Mouse (Mus musculus): ENCODE results near the gene Dna2. TPM values are rescaled to one million over a fixed set of nuclear protein-coding genes. Genes with fewer than 3 reads are reported as not detected.

Dna2 gene
- polyA plus RNA-seq (2012; rRNA removed) (23.1 and 30.2 TPM in 2 replicates), polyA plus RNA-seq (2014; fragmentation: Nextera tagmentation; extraction: Ambion mirVana) (27.8 and 30.5 TPM in 2 replicates)

- peak within 1 kb of the TSS; percentile 95 for H3K9ac ChIP-seq (replicated peaks)
- H3K27ac ChIP-seq = peak within 1 kb of the TSS; percentile 75
- no peak for TF ChIP-seq EP300 (IDR thresholded peaks at IDR 0.05; ENCODE audit: low read depth)
- peak; percentile 49 for TF ChIP-seq CTCF (IDR thresholded peaks at IDR 0.05; ENCODE audit: low read depth)
- peak within 1 kb of the TSS; percentile 76 for H3K4me2 ChIP-seq (ENCODE audit: low read depth)
- H3K4me3 ChIP-seq (ENCODE audit: insufficient read depth in 1 of 2, low read depth in 2 of 2, low read length in 2 of 2) = peak within 1 kb of the TSS; percentile 92 to 99
- peaks cover 21% of the 10 kb centered on the region for H3K36me3 ChIP-seq (replicated peaks; ENCODE audit: control insufficient read depth, insufficient read depth, low read depth)
- H3K27me3 ChIP-seq (ENCODE audit: control insufficient read depth, insufficient read depth, low read length) = no peaks in the 10 kb centered on the region
- H3K9me3 ChIP-seq (ENCODE audit: control insufficient read depth, low read length) = no peaks in the 10 kb centered on the region
- ATAC-seq (ENCODE audit: insufficient read depth) (peak; percentile 85), DNase-seq (ENCODE audit: low read depth in 3 of 3, low spot score in 3 of 3) (peak; percentile 76 to 77 (median 76))
- WGBS (ENCODE audit: insufficient replicate concordance) = under 1% methylated on average over 68 of the region's 68 CpGs
- peaks cover 21 to 25% of the 10 kb centered on the region in 2 experiments for H3K4me1 ChIP-seq (replicated peaks; ENCODE audit: control insufficient read depth in 2 of 2, insufficient read depth in 2 of 2, low read length in 1 of 2)
Measured at GRCm38 (mm10) chr10:62946738-62947471, at the start of gene Dna2. Gene Dna2, plus strand, starts transcription at chr10:62947026.

- ATAC-seq (ENCODE audit: insufficient read depth) = no peak
- H3K27me3 ChIP-seq (ENCODE audit: control insufficient read depth, insufficient read depth, low read length) = no peaks in the 10 kb centered on the region
- 78% methylated on average over 3 of the region's 3 CpGs for WGBS (ENCODE audit: insufficient replicate concordance)
Measured at GRCm38 (mm10) chr10:62897437-62897836, 49.4 kb upstream of the Dna2 start.

GRCm38 (mm10) chr10:62898061-62898460, 48.8 kb upstream of the Dna2 start:
- Histone ChIP-seq H3K9me3 (ENCODE audit: control insufficient read depth, low read length) (no peaks in the 10 kb centered on the region), H3K36me3 (replicated peaks; ENCODE audit: control insufficient read depth, insufficient read depth, low read depth) (no peaks in the 10 kb centered on the region), H3K27ac (no peak overlapping the region), H3K4me3 (ENCODE audit: insufficient read depth in 1 of 2, low read depth in 2 of 2, low read length in 2 of 2) (no peak overlapping the region), H3K4me2 (ENCODE audit: low read depth) (no peak overlapping the region), H3K4me1 (replicated peaks; ENCODE audit: control insufficient read depth in 2 of 2, insufficient read depth in 2 of 2, low read length in 1 of 2) (no peaks in the 10 kb centered on the region), H3K9ac (replicated peaks) (no peak overlapping the region), H3K27me3 (ENCODE audit: control insufficient read depth, insufficient read depth, low read length) (no peaks in the 10 kb centered on the region)
- TF ChIP-seq EP300 (IDR thresholded peaks at IDR 0.05; ENCODE audit: low read depth) (no peak), CTCF (IDR thresholded peaks at IDR 0.05; ENCODE audit: low read depth) (no peak)
- 62% methylated on average over 2 of the region's 2 CpGs for WGBS (ENCODE audit: insufficient replicate concordance)
- DNase-seq (ENCODE audit: low read depth in 3 of 3, low spot score in 3 of 3) (no peak), ATAC-seq (ENCODE audit: insufficient read depth) (no peak)

More at GRCm38 (mm10) chr10:62897437-62897836, 49.4 kb upstream of the Dna2 start:
- TF ChIP-seq CTCF (IDR thresholded peaks at IDR 0.05; ENCODE audit: low read depth) = no peak
- TF ChIP-seq EP300 (IDR thresholded peaks at IDR 0.05; ENCODE audit: low read depth) = no peak
- H3K4me2 ChIP-seq (ENCODE audit: low read depth) = no peak overlapping the region
- DNase-seq (ENCODE audit: low read depth in 3 of 3, low spot score in 3 of 3) = no peak
- H3K4me3 ChIP-seq (ENCODE audit: insufficient read depth in 1 of 2, low read depth in 2 of 2, low read length in 2 of 2) = no peak overlapping the region
- H3K9ac ChIP-seq (replicated peaks) = no peak overlapping the region
- no peaks in the 10 kb centered on the region for H3K9me3 ChIP-seq (ENCODE audit: control insufficient read depth, low read length)
- no peaks in the 10 kb centered on the region for H3K36me3 ChIP-seq (replicated peaks; ENCODE audit: control insufficient read depth, insufficient read depth, low read depth)
- H3K27ac ChIP-seq = no peak overlapping the region
- no peaks in the 10 kb centered on the region for H3K4me1 ChIP-seq (replicated peaks; ENCODE audit: control insufficient read depth in 2 of 2, insufficient read depth in 2 of 2, low read length in 1 of 2)

GRCm38 (mm10) chr10:62900144-62900543, 46.7 kb upstream of the Dna2 start:
- no peak for ATAC-seq (ENCODE audit: insufficient read depth)
- H3K4me2 ChIP-seq (ENCODE audit: low read depth) = no peak overlapping the region

DNA sequence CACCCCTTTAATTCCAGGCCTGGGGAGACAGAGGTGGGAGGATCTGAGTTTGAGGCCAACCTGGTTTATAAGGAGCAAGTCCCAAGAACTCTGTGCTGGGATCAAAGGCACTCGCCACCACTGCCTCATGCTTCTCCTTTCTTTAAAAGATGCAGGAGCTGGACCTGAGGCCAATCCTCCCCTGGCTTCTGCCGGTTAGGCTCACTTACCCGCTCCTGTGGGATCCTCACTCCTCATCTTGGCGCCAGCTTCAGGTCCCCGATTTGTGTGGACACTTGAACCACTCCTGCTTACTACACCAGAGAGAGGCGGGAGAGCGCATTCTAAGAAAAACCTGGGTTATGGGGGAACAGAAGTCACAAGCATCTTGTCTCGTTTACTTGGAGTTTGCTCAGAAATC, 45.0 kb upstream of the Dna2 start:
- Histone ChIP-seq H3K4me1 (replicated peaks; ENCODE audit: control insufficient read depth in 2 of 2, insufficient read depth in 2 of 2, low read length in 1 of 2) (no peaks in the 10 kb centered on the region), H3K27ac (no peak overlapping the region), H3K4me3 (ENCODE audit: insufficient read depth in 1 of 2, low read depth in 2 of 2, low read length in 2 of 2) (no peak overlapping the region), H3K9me3 (ENCODE audit: control insufficient read depth, low read length) (no peaks in the 10 kb centered on the region), H3K4me2 (ENCODE audit: low read depth) (no peak overlapping the region), H3K27me3 (ENCODE audit: control insufficient read depth, insufficient read depth, low read length) (no peaks in the 10 kb centered on the region), H3K9ac (replicated peaks) (no peak overlapping the region), H3K36me3 (replicated peaks; ENCODE audit: control insufficient read depth, insufficient read depth, low read depth) (no peaks in the 10 kb centered on the region)
- no peak for DNase-seq (ENCODE audit: low read depth in 3 of 3, low spot score in 3 of 3)
- WGBS (ENCODE audit: insufficient replicate concordance) = 35% methylated on average over 8 of the region's 8 CpGs
- no peak for ATAC-seq (ENCODE audit: insufficient read depth)
- TF ChIP-seq CTCF (IDR thresholded peaks at IDR 0.05; ENCODE audit: low read depth) (no peak), EP300 (IDR thresholded peaks at IDR 0.05; ENCODE audit: low read depth) (no peak)

More at GRCm38 (mm10) chr10:62900144-62900543, 46.7 kb upstream of the Dna2 start:
- H3K4me3 ChIP-seq (ENCODE audit: insufficient read depth in 1 of 2, low read depth in 2 of 2, low read length in 2 of 2) = no peak overlapping the region
- no peaks in the 10 kb centered on the region for H3K4me1 ChIP-seq (replicated peaks; ENCODE audit: control insufficient read depth in 2 of 2, insufficient read depth in 2 of 2, low read length in 1 of 2)
- no peak for DNase-seq (ENCODE audit: low read depth in 3 of 3, low spot score in 3 of 3)
- H3K9me3 ChIP-seq (ENCODE audit: control insufficient read depth, low read length) = no peaks in the 10 kb centered on the region
- H3K27ac ChIP-seq = no peak overlapping the region
- H3K9ac ChIP-seq (replicated peaks) = no peak overlapping the region
- TF ChIP-seq CTCF (IDR thresholded peaks at IDR 0.05; ENCODE audit: low read depth) (no peak), EP300 (IDR thresholded peaks at IDR 0.05; ENCODE audit: low read depth) (no peak)
- WGBS (ENCODE audit: insufficient replicate concordance) = 72% methylated on average over 4 of the region's 4 CpGs
- H3K27me3 ChIP-seq (ENCODE audit: control insufficient read depth, insufficient read depth, low read length) = no peaks in the 10 kb centered on the region
- no peaks in the 10 kb centered on the region for H3K36me3 ChIP-seq (replicated peaks; ENCODE audit: control insufficient read depth, insufficient read depth, low read depth)

Measured in liver, embryonic 14.5 days (tissue).